Mouse (Mus musculus) skeletal muscle tissue, adult 2 months (tissue): ENCODE results near the gene Aqp11.
A peak's percentile ranks its signal among the peaks of the same experiment; 100 is the strongest.

Experiments used
- DNase-seq: peaks from one replicate; pipeline ENCODE4 v3.0.0-alpha.2; 2012; ENCODE audit warnings: low read depth, low spot score

Gene Aqp11

DNA sequence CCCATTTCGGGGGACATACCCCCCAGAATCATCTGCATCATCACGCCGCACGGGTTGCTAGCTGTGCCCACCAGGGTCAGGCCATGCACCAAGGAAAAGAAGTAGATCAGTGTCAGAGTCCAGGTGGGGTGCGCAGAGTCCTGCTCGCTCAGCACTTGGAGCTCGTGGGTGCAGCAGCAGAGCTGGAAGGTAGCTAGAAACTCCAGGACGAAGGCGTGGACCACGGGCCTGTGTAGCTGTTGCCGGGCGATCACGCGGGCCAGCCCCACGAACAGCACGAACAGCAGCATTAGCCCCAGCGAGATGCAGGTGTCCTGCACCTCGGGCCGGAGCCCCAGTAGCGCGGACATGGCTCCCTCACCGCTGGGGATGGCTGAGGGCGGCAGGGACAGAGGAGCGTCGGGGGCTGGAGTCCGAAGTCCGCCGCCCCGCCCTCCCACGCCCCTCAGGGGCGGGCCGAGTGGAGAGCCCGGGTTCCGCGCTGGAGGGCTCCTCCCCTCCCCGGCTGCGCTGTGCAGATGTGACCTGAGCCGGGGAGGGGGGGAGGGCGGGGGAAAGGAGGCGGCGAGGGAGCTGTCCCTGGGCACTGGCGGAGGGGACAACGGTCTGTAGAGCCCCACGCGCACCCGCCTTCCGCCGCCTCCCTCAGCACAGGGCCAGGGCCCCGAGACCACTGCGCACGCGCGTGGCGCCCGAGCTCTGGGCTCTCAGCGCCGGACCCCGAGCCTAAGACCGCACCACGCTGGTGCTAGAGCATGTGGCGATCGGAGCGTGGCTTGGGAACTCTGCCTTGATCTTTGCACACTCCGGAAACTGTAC, at the start of gene Aqp11:
Gene Aqp11, minus strand, starts transcription at position 652 of the 819 bp plus-strand sequence.
- peak; percentile 70 for DNase-seq

DNA sequence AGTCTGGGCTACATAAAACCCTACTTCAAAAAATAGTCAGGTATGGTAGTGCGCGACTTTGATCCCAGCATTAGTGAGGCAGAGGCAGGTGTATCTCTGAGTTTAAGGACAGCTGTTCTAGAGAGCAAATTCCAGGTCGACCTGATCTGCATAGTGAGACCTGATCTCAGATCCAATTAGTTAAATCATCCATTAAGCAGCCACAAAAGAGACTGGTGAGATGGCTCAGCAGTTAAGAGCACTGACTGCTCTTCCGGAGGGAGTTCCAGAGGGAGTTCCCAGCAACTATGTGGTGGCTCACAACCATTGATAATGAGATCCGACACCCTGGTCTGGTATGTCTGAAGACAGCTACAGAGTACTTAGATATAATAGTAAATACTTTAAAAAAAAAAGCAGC, 45.4 kb upstream of the Aqp11 start:
- DNase-seq, result no peak

DNA sequence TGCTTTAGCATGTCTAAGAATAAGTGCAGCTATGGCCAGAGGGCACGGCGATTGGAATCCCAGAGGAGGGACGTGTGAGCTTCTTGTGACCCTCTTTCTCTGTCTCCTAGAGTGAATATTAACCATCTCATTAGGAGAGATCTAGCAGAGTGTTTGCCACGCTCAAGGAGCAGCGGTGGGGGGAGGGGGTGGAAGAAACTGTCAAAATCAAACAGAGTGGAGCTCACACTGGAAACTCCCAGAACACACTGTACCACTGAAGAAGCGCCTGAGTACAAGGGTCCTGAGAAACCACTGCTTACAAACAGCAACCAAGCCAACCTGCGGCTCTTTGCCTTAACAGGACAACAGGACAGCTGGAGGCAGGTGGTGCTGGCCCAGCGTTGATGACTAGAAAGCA, 43.4 kb upstream of the Aqp11 start:
- no peak for DNase-seq

DNA sequence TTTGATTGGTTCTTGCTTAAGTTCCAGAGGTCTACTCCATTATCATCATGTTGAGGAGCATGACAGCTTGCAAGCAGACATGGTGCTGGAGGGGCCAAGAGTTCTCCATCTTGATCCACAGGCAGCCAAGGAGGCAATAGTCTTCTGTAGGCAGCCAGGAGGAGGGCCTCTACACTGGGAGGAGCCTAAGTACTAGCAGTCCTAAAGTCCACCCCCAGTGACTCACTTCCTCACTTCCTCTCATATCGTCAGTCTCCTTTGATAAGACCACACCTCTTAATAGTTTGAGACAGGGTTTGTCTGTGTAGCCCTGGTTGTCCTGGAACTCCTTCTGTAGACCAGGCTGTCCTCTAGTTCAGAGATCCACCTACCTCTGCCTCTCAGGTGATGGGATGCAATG, 42.7 kb upstream of the Aqp11 start:
- no peak for DNase-seq

DNA sequence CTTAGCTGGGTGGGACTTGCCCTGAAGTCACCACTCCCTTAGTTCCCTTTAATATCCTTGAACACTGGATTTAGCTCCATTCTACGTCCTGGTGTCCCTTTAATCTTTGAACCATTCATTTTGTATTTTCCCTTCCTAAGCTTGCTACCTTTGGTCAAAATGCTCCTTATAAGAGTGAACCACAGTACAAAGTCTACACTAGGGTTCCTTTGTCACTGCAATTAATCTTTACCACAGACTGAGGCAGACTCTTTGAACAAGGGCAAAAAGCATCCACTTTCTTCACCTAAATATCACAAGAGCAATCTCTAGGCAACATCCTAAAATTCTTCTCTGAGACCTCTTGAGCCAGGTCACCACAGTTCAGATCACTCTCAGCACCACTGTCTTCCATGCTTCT, 42.1 kb upstream of the Aqp11 start:
- DNase-seq, result no peak

DNA sequence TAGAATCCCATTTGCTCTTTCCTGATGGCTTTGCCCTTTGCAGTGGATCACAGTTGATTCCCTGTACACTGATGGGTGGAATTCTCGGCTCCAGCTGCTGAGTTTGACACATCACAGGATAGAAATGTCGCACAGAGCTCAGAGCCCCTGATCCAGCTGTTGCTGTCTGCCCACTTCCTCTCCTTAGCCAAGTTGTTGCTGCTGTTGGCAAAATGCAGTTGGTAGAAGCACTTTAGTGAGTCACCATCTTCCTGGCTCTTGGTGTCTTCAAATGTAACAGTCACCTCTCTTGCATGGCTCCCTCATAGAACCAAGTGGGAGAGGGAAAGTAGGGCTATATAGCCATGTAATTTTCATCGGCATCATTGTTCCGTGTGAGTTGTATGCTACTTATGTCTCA, 39.1 kb upstream of the Aqp11 start:
- DNase-seq, result no peak

DNA sequence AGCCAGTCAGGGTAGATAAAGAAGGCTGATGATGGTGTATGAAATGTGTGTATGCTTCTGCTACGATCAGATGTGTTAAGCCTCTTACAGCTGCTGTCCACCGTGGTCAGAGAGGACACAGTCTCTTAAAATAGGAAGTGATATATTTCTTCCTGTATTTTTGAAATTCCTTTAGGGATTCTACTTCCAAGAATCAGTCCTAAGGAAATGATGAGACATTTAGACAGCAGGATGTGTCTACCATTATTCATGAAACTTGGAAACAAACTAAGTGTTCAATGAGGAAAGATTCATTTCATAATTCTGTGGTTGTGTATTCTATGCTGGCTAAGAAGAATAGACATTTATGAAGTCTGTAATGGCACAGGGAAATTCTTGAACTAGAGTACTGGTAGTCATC, 37.8 kb upstream of the Aqp11 start:
- no peak for DNase-seq

DNA sequence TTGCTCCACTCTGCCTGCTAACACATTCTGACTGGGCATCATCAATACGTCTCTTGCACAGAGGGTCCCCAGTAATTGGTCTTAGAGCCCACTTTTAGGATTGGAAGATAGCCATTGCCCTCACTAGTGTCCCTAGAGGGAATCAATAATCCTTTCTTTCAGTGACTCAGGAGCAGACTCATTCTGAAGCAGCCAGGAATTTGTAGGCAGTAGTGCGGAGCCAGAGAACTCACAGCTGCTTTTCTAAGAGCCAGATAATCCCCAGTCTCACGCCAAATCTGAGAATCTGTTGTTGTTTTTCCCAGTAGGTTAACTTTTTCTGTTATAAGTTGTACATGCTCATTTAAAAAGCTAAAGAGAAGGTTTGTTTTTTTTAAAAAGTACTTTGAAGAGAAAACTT, 37.3 kb upstream of the Aqp11 start:
- no peak for DNase-seq

DNA sequence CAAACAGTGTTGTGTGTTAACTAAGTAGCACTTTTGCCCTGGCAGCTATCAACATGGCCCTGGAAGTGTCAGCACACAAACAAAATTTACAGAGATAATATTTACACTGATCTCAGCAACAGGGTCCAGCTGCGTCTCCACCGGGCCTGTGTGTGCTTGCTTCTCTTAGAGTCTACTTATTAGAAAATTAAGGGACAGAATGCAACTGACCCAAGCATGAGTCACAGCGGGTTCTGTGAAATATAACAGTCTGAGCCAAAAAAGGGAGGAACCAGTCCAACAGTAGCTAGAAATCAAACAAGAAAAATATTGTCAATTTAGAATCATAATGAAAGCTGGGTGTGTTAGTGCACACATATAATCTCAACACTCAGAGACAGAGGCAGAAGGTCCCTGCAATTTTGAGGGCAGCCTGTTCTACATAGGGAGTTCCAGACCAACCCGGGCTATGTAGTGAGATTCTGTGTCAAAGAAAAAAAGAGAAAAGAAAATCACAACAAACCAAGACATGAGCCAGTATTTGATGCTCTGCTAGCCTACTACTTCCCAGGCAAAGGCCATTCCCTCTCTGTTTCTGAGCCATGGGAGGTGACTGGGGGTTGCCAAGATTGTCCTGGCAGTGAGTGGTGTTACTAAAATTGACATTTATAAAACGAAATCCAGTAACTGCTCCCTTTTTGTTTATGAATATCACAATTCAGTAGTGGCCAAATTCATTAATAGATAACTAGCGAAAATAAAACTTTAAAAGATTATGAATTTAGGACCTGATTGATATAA, 32.9 kb upstream of the Aqp11 start:
- DNase-seq, result no peak

DNA sequence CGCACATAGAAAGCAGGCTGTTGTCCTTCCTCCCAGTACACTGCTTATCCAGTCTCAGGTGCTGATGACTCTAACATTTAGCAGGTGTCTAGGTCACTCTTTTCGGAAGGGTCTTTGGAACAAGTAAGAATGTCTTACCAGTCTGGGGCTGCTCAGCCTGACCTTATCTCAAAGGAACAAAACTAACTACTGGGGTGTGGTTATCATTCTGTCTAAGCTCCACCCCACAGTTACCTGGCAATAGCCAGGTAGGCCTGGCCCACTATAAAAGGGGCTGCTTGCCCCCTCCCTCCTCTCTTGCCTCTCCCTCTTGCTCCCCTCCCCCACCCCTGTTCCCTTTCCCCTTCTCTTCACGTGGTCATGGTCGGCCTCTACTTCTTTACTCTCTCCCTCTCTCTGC, 30.9 kb upstream of the Aqp11 start:
- DNase-seq, result no peak

DNA sequence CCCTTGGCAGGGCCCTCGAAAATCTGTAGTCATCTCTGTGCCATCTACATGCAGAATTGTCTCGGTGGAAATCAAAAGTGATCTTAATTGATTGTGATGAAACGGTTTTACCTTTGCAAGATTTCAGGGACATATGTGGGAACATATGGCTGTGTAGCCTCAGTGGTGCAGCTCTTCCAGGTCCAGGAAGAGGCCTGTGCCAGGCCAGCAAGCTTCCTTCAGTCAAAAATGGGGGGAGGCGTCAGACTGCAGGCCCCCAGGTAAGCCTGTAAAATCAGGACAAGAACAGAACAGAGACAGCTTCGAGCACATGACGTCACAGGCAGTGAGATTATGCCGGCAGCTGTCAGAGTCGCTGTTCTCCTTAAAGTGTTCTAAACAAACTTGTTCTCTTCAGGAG, 29.8 kb upstream of the Aqp11 start:
- DNase-seq, result no peak

DNA sequence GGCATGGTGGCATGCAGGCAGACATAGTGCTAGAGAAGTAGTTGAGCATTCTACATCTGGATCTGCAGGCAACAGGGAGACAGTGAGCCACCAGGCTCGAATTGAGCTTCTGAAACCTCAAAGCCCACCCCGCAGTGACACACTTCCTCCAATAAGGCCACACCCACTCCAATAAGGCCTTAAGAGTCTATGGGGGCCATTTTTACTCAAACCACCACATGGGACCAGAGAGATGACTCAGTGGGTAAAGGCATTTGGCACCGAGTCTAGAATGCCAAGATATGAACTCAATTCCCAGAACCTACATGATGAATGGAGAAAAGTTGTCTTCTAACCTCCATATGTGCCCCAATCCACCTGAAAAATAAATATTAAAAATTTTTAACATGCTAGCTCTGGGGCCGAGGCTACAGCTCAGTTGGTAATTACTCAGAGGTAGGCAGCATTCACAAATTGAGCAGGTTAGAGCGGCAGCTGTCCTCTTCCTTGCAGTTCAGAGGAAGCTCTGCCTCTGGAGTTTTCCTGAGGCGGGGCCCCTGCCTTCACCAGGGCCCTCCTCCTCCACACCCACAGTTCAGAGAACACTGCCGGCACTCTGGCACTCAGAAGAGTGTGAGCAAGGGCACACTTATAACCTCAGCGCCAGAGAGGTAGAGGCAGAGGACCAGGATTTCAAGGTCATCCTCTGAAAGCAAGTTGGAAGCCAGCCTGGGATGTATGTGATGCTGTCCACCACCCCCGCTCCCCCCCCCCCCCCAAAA, 28.5 kb upstream of the Aqp11 start:
- no peak for DNase-seq

DNA sequence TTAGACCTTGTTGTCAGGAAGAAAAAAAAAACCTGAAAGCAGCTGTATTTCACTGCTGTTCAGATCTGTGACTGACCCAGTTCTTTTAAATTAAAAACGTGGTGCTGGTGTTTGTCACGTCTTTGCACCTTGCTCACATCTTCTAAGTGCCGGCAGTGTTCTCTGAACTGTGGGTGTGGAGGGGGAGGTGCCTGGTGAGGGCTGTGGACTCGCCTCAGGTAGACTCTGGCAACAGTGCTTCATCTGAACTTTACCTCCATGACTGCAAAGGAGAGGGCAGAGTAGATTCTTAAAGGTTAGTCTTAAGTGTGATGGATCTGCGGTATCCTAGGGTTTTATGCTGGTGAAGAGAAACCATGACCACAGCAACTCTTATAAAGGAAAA, 27.9 kb upstream of the Aqp11 start:
- DNase-seq, result no peak

DNA sequence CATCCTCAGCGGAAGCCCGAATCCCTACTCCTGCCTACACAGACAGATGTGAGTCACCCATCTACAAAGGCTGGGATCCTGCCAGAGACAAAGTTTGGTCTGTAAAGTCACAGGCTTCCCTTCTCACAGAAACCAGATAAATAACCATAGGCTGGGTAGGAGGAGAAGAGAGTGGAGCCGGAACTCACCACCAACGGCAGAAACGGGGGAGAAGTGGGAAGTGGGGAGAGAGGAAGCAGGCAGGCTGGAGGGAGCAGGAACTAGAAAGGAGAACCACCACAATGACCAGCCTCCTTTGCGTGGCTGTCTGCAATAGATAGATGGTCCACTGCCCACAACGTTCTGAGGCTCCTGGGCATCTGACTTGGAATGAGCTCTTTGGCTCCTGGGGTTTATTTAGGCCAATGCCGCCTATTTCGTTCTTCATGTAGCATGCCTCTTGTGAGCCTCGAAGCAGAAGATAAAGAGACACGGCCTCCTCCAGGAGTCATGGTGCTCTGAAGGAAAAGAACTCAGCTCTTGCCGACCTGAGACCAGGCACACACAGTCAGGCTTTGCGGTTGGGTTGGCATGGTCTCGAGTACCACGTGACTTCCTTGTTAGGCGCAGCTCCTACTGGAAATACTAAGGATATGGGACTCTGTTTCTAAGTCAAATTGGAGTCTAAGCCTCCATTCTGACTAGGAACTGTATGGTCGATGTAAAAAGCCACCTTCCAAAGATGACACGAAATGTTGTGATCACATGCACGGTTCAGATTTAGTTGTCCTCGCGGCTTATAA, 27.3 kb upstream of the Aqp11 start:
- peak; percentile 32 for DNase-seq

DNA sequence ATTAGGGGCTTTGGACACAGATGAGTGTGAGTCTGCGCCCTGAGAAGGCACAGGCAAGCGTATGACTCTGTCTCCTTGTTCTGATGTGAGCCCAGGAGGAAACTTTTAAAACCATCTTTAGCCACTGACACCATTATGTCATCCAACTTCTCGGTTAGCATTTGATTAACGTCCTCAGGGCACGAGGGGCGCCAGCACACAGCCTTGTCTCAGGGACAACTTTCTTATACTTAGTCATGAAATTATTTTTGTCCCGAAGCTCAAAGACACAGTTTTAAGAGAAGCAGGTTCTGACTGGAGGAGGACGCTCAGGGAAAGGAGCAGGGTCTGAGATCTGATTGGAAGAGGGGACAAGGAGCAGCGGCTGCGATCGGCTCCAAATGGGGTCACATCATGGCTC, 26.5 kb upstream of the Aqp11 start:
- DNase-seq, result no peak

DNA sequence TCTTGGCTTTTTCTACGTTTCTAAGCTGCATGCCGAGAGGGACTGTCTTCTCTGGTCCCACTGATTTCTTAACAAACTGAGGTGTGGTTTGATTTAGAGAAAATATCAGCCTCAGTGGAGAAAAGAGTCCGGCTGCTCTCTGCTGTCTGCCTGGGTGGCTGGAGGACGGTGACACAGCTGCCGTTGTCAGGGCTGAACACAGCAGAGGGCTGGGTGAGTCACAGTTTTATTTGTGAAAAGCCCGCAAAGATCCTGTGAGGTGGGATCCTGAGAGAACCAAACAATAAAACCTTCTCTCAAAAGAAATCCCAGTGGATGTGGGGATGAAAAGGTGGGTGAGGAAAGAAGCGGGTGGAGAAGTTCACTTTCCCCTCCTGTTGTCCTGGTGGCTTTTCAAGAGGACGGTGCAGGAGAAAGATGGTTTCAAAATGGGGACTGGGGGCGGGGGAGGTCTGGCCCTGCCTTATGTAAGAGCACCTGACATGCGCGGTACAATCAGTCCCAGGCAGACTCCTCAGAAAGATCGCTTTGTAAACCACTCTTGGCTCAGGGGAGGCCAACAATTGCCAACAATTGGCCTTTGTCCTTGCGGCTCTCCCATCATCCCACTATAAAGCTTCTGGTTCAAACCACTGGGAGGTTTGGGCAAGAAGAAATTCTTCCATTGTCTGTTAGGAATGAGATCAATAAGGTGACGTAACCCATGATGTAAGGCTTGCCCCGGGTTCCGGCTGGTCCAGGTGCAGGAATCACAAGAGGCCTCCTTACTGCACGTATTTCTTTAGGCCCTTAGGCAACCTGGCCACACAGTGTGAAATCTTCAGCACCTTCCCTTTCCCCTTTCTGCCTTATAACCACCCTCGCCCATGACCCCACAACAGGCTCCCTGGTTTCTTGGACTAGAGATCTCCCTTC, 19.1 kb upstream of the Aqp11 start:
- DNase-seq, result no peak

DNA sequence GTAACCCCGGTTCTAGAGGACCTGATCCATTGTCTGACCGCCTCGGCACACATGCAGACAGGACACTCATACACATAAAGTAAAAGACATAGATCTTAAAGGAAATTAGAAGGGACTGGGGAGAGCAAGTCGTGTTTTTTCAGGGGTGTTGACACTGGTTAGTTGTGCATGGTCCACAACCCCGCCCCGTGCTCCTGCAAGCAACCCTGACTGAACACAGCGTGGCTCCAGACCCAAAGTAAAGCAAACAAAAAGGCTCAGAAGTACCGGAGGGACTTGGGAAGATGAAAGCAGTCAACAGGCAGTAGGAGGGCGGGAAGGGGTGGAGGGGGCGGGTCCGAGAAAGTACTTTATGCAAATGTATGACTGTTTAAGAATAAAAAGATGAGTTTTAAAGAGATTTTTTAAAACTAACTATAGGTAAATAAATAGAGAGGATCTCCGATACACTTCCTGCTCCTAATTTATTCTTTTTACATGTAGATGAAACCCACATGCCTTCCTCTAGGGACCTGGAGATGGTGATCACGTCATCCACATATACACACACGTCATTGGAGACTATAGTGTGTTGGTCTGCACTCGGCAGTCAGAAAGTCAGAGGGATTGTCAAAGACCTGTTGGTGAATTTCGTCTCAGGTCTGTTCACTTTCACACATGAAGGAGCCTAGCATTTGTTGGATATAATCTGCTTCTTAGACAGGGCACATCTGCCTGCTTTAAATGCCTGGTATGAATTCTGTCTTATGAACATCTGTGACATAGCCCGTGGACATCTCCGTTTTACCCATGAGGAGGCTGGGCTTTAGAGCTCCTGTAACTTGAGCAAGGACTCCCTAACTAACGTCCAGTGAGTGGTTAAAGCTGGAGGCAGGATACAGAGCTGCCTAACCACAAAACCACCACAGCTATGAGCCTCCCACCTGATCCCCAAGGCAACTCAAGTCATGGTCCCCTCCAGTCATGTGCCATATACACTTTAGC, 11.4 kb upstream of the Aqp11 start:
- no peak for DNase-seq

DNA sequence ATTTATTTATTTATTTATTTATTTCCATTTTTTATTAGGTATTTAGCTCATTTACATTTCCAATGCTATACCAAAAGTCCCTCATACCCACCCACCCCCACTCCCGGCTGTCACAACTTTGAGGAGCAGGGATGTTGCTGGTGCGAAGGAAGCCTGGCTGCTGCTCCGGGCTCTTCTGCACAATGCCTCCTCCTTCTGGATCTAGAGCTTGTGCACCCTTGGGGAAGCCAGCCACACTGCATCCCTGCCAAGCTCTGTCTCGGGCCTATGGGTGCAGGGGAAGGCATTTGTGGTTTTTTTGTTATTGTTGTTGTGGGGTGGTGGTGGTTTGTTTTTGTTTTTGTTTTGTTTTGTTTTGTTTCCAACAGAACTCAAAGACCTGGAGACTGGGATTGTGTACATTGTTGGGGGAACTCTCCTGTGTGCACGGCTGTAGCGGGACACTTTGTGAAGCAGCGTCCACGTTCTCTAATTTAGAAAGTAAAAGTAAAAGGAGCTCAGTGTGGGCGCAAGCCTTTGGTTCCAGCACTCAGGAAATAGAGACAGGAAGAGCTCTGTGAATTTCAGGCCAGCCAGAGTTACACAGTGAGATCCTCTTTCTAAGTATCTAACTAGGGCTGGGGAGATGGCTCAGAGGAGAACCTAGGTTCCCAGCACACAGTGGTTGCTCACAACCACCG, 10.6 kb upstream of the Aqp11 start:
- DNase-seq, result peak; percentile 25
